Mouse (Mus musculus) spleen, postnatal 10 days (tissue): ENCODE measurements around the gene Cntnap2.
"Not testable (repeated sequence)": the region's sequence is repeated elsewhere in the genome, so short reads cannot be mapped to it uniquely, and the experiment has no call there.

Experiments used
- DNase-seq, 2 experiments: peaks; one replicate each; pipeline ENCODE4 v3.0.0; 2021 to 2022; ENCODE audit warnings: low spot score in 2 of 2

Cntnap2 gene

DNA sequence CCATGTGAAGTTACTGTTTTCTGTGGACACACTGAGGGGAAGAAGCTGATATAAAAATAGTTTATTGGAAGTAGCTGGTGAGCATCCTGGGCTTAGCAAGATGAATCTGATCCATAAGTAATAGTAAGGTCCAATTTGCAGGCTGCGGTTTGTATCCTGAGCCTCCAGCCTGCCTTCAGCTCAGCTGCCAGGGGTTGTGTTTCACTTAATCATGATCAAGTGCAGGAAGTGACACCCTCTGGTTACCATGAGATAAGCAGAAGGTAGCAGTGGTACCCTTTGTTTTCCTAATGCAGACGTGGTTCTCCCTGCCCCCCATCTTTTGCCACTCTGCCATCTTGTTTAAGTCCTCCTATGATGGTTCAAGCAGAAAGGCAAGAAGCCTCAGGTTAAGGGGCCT is 1181.2 kb downstream of the Cntnap2 start:
- DNase-seq = no peak

- DNase-seq = no peak
These were observed 1204.0 kb downstream of the Cntnap2 start for GRCm38 (mm10) chr6:46263171-46263570.

- DNase-seq = no peak
These were observed 1287.8 kb downstream of the Cntnap2 start for GRCm38 (mm10) chr6:46346946-46347345.

DNA sequence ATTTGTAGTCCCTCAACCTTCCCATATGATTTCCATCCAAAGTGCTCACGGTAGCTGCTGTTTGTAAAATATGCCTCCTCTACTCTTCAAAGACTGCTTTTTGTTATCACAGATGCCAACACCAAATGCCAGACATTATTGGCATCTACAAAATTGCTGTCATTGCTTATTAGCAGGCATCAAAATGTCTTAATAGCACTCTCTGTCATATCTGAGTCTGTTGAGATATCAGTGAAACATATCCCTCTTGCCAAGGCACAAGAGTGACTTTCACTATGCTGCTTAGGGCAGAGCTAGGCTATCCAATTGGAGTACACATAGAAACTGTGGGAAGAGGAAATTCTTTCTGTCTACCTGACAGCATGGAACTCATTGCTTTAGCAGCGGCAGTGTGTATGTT is 1301.9 kb downstream of the Cntnap2 start:
- DNase-seq = no peak

DNA sequence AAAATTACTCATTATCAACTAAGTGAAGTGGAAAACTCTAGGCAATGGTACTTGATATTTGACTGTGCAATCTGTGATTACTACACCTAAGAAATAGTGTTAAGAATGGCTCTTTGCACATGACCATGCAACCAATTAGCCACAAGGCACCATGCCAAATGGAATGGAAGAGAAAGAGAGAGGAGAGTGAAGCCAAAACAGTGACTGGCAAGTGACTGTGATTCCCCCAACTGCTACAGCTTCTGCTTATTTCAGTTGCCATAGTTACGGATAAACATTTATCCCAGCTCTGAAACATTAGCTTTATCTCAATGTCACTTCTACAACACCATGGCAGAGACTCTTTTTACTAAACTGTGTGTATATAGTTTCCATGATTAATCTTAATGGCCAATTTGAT is 1303.0 kb downstream of the Cntnap2 start:
- DNase-seq = no peak

DNA sequence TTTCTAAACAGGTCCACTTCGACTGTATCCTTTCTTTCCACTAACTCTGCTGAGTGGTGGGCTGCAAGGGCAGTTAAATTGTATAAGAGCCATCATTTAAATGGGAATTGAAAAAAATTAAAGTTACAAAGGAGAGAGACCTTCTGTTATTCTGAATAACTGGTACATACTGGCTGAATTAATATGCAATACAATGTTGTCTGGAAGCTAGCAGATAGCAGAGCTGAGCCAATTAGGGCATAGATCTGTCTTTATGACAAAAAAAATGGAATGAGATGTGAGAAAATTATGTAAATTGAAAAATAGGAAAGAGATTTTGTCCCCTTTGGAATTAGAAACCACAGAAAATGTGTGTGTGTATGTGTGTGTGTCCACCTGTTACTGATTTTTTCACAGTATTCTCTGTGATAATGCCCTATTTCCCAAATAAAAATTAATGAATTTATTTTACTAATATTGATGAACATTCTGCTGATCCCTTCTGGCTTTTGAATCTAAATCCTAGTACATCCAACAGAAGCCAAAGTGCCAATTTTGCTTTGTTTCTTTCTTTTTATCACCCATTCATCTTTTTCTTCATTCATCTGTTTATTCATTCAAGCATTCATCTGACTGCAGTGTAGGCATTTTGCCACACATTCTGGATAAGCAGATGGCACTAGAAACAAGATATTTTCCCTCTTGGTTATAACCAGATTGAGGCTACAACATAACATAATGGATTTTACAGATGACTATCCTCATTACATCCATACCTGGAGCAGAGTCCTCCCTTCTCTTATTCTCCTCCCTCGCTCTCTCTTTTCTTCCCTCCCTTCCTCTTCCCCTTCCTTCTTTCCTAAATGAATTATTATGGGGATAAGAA is 1339.8 kb downstream of the Cntnap2 start:
- DNase-seq = no peak

GRCm38 (mm10) chr6:46414154-46414553 is 1355.0 kb downstream of the Cntnap2 start:
- no peak for DNase-seq

GRCm38 (mm10) chr6:46414562-46414961 is 1355.4 kb downstream of the Cntnap2 start:
- no peak for DNase-seq

DNA sequence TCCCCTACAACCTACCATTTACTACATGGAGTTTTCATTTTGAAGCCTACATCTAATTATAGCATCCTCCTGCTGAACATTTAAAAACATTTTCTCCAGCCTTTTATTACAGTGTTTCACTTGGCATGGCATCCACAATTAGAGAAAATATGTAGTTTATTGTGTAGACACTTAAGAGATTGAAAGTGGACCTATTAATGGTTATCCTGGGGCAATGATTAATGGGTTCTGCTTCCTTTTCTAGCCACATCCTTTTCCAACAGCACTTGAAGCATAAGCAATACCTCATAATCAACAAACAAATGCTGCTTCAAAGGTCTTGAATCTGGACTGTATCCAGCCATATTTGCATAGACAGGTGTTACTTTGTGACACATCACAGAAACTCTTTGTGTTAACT is 1360.7 kb downstream of the Cntnap2 start:
- DNase-seq = no peak

DNA sequence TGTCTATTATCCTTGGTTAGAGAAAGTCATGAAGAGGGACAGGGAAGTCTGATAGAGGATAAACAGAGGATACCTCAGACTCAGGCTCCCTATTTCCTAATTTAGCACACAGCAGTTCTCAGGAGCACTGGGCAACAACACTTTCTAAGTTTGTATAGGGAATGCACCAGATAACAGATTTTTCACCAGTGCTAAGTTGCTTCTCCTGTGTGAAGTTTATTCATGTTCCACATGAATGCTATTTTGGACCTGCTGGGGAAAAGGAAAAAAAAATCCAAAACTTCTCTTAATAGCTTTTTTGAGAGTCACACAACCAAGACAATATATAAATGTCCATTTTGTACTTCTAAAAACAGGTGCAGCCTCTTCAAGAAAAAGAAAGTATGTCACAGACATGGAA is 1361.2 kb downstream of the Cntnap2 start:
- no peak for DNase-seq

DNA sequence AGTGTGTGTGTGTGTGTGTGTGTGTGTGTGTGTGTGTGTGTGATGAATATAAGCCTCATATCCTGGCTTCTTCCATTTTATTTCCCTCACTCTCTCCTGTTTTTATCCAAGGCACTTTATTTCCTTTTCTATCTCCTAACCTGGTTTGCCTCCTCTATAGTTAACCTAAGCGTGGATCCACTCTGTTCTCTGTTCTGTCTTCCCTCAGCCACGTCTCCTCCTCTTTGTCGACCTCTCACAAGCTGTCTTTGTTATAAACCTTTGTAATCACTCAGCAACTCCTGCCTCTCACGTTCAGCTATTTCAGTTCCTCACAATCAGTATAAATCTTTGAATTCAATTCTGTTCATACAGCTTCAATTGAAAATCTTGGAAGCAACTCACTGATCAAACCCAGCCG is 1369.1 kb downstream of the Cntnap2 start:
- DNase-seq = no peak

DNA sequence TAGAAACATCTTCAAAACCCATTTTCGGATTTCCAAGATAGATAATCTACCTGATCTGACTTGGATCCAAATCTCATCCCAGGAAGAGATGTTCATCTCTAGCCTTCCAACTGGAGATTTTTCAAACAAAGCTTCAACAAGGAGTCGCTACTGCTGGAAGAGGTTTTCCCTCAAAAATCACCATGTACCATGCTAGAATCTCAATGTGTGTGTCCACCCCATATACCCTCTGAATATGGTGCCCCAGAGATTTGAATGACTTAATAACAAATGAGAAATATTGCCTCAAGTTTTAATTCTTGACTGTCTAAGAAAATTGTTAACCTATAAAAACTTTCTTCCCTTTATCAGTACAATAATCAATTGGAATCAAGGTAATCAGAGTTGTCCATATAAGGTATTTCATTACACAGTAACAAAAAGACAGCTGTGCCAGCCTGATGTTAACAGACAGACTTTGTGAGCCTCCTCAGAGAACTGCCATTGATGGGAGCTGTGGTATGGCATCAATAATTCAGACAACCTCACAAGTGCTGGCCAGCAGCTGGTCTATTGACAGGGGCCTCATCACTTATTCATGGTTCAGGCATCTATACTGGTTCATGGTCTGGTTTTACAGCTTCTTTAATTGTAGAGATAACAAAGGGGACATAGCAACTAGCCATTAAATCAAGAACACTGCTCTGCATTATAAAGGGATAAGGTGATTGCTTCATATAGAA is 1391.9 kb downstream of the Cntnap2 start:
- no peak for DNase-seq

DNA sequence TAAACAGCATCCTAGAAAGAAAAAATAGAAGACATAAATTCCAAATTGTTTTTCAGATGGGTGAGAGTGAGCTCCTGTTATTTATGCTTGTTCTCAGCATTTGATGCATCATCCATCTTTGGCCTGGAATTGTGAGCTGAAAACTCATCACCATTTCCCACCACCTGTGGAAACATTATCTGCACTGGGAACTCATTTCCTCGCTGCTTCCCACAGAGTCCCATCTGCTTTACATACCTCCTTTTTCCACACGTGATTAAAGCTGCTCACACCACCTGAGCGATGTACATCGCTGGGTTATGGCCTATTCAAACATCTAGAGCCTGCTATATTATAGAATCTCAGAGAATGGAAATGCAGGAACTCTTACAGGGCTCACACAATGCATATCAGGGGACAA is 1413.5 kb downstream of the Cntnap2 start:
- DNase-seq = no peak

GRCm38 (mm10) chr6:46484392-46484791 is 1425.2 kb downstream of the Cntnap2 start:
- DNase-seq = no peak

DNA sequence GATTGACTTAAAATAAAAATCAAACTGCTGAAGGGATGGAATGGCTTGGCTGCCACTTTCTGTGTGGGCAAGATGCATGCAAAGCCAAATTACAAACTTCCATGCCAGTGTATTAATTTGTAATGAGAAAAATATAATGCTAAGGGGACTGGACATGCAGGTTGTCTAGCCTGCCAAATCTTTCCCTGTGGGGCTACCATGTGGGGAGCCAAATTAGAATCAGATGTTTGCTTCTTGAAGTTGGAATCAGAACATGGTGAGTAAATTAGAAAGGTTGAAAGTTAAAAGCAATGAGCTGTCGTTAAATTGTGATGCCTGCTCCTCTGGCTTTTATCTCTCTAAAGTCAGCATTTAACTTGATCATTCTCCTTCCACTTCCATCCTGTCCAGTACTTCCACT is 1443.6 kb downstream of the Cntnap2 start:
- DNase-seq = no peak

DNA sequence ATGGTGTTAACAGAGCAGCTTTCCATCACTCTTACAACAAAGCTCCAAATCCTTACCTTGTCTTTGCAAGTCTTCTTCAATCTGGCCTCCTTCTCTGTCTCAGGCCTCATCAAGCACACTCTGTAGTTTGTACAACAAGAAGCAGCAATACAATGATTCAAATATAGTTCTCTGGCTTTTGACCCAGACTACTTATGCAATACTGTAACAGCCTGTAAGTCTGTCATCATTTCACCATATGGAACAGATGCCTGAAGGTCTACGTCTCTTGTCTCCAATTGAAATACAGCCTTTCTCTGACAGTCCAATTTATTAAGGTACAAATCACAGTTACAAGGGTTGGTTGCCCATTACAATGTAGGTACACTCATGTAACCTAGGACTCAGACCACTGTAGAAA is 1453.7 kb downstream of the Cntnap2 start:
- no peak for DNase-seq

- not testable (repeated sequence) for DNase-seq
These were observed 1478.4 kb downstream of the Cntnap2 start for GRCm38 (mm10) chr6:46537586-46537985.

- no peak for DNase-seq
These were observed 1504.3 kb downstream of the Cntnap2 start for GRCm38 (mm10) chr6:46563470-46563869.

DNA sequence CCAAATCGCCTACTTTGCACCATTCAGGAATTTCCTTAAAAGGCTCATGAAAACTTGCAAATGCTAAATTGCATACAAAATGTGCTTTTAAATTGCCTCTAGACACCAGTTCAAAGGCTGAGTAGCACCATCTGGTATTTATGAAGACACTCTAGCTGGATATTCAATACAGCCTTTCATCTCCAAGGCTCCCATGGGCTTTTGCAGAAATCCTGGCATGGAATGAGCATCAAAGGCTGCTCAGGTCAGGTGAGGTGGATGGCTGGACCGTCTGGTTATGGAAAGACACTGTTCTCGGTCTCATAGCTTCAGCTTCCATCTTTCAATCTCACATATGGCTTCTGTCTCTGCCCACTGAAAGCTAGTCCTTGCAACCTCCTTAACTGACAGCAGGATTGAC is 1515.9 kb downstream of the Cntnap2 start:
- no peak for DNase-seq

GRCm38 (mm10) chr6:46612365-46612764 is 1553.2 kb downstream of the Cntnap2 start:
- no peak for DNase-seq

- no peak for DNase-seq
These were observed 1553.7 kb downstream of the Cntnap2 start for GRCm38 (mm10) chr6:46612872-46613271.

DNA sequence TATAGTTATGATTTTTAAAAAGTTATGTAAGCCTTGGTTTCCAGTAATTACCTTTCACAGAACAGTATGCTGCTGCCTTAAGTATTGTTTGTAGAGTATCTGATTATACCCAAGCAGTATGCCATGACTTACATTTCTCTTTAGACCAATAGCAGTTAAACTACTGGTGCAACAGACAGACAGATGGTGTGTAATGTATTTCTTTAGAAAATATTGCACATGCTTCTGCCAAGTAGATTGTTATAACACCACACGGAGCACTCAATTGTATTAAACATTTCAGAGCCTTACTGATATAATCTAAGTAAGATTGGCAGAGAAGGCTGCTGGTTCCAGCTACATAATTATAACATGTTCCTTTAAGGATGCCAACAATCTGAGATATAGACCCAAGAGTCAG is 1609.9 kb downstream of the Cntnap2 start:
- no peak for DNase-seq

GRCm38 (mm10) chr6:46675081-46675480 is 1615.9 kb downstream of the Cntnap2 start:
- DNase-seq = no peak
